Mouse (Mus musculus) limb, embryonic 14.5 days (tissue): ENCODE results near the gene Shroom3. TPM values are rescaled to one million over a fixed set of nuclear protein-coding genes. Genes with fewer than 3 reads are reported as not detected.

Source experiments
- ATAC-seq: fragments of 200-750 bp; cut with Nextera tagmentation; 2 replicates; pipeline ENCODE4 v1.8.0; 2017; ENCODE audit warnings: low read depth, moderate number of reproducible peaks, moderate TSS enrichment; ENCODE audit not compliant: low FRiP score
- DNase-seq: peaks from one replicate; pipeline ENCODE4 v3.0.0-alpha.2; 2015; ENCODE audit warnings: low spot score
- H3K27ac ChIP-seq: fragments of 300-500 bp; sonication (generic); replicated peaks from 2 replicates; pipeline ENCODE4 v1.5.1; 2014; ENCODE audit warnings: low read depth, mild to moderate bottlenecking, low read length, moderate library complexity, mixed read lengths
- H3K27me3 ChIP-seq: fragments of 300-500 bp; sonication (generic); 2 replicates; pipeline ENCODE4 v1.6.1; 2014; ENCODE audit warnings: low read length, mixed read lengths; ENCODE audit not compliant: control insufficient read depth, insufficient read depth
- H3K36me3 ChIP-seq: fragments of 300-500 bp; sonication (generic); 2 replicates; pipeline ENCODE4 v1.6.1; 2014; ENCODE audit warnings: mild to moderate bottlenecking, low read length, moderate library complexity, mixed read lengths; ENCODE audit not compliant: control insufficient read depth, insufficient read depth
- H3K4me1 ChIP-seq: fragments of 300-500 bp; sonication (generic); 2 replicates; pipeline ENCODE4 v1.6.1; 2014; ENCODE audit warnings: antibody characterized with exemption, low read length, mixed read lengths; ENCODE audit not compliant: control insufficient read depth, insufficient read depth
- H3K4me2 ChIP-seq: fragments of 300-500 bp; sonication (generic); replicated peaks from 2 replicates; pipeline ENCODE4 v1.6.1; 2014; ENCODE audit warnings: low read depth, mild to moderate bottlenecking, low read length, moderate library complexity; ENCODE audit not compliant: severe bottlenecking
- H3K4me3 ChIP-seq: fragments of 300-500 bp; sonication (generic); replicated peaks from 2 replicates; pipeline ENCODE4 v1.5.1; 2014; ENCODE audit warnings: low read length
- H3K9ac ChIP-seq: fragments of 300-500 bp; sonication (generic); 2 replicates; pipeline ENCODE4 v1.6.1; 2014; ENCODE audit warnings: mild to moderate bottlenecking, low read depth, low read length, moderate library complexity; ENCODE audit not compliant: severe bottlenecking
- H3K9me3 ChIP-seq: fragments of 300-500 bp; sonication (generic); 2 replicates; pipeline ENCODE4 v1.6.1; 2016; ENCODE audit warnings: low read length; ENCODE audit not compliant: control insufficient read depth
- POLR2A ChIP-seq: fragments of 200-500 bp; IDR thresholded peaks from 2 replicates; pipeline ENCODE4 v1.8.0; 2012; ENCODE audit warnings: inconsistent platforms, mild to moderate bottlenecking, moderate library complexity, borderline replicate concordance; ENCODE audit not compliant: insufficient read depth, insufficient read length; ENCODE audit errors: extremely low read depth
- WGBS: fragments of 180-500 bp; shearing (Covaris S2); extraction: QIAGEN DNeasy Blood & Tissue Kit; methylation state at CpG from one replicate; pipeline ENCODE4 v1.1.7; 2014; 5-methylcytosine and 5-hydroxymethylcytosine counted together
- polyA plus RNA-seq, 2 experiments: library from polyadenylated mRNA; depleted of rRNA in 1 of 2; stranded (reverse) in 1 of 2; unstranded in 1 of 2; fragments of >200 nt; fragmentation: Nextera tagmentation in 1 of 2; extraction: Ambion mirVana in 1 of 2; gene quantifications; 2 replicates each; pipeline versions ENCODE4 v1.2.1 to v1.2.3; 2012 to 2014

Gene Shroom3
- polyA plus RNA-seq, 2 experiments: 3.5 to 8.1 TPM

- no peak for TF ChIP-seq POLR2A
- no peaks in the 10 kb centered on the region for H3K9me3 ChIP-seq
- H3K4me2 ChIP-seq: no peak overlapping the region
- H3K4me3 ChIP-seq: no peak overlapping the region
- H3K36me3 ChIP-seq: peaks cover 19% of the 10 kb centered on the region
- H3K9ac ChIP-seq: no peak overlapping the region
- H3K4me1 ChIP-seq: peaks cover 20% of the 10 kb centered on the region
- DNase-seq (peak; percentile 23), ATAC-seq (no peak)
- WGBS: 78% methylated on average over 7 of the region's 7 CpGs
- no peaks in the 10 kb centered on the region for H3K27me3 ChIP-seq
- H3K27ac ChIP-seq: no peak overlapping the region
Measured at GRCm38 (mm10) chr5:92961770-92962231, 278.6 kb downstream of the Shroom3 start.

DNA sequence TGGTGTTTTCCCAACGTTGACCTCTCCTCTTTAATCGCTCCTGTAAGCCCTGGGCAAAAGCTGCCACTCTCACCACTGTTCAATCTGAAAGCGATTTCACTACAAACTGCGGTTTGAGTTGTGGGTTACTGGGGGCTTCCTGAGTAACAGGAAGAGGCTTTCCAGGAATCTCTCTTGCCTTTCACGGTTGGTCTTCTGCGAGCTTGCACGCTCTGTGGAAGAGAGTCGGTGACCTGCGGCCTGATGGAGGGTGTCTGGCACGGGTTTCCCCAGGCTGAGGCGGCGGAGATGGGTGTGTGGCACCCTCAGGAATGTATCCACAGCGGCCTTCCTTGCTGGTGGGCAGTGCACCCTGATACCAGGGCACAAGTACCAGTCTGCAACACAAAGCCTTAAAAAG is 281.5 kb downstream of the Shroom3 start:
- Histone ChIP-seq H3K9me3 (no peaks in the 10 kb centered on the region), H3K36me3 (peaks cover 19% of the 10 kb centered on the region), H3K9ac (no peak overlapping the region), H3K27me3 (no peaks in the 10 kb centered on the region), H3K4me1 (peaks cover 11% of the 10 kb centered on the region), H3K4me3 (no peak overlapping the region), H3K4me2 (no peak overlapping the region), H3K27ac (no peak overlapping the region)
- no peak for TF ChIP-seq POLR2A
- 86% methylated on average over 13 of the region's 13 CpGs for WGBS
- ATAC-seq: no peak
- DNase-seq: no peak

GRCm38 (mm10) chr5:92967143-92967542 is 283.9 kb downstream of the Shroom3 start:
- Histone ChIP-seq H3K4me3 (no peak overlapping the region), H3K4me1 (0 out of 2 replicates have a peak, but pooled peaks cover 2% of the 10 kb centered on the region), H3K4me2 (no peak overlapping the region), H3K9me3 (no peaks in the 10 kb centered on the region), H3K27ac (no peak overlapping the region), H3K27me3 (no peaks in the 10 kb centered on the region), H3K9ac (no peak overlapping the region), H3K36me3 (peaks cover 15% of the 10 kb centered on the region)
- TF ChIP-seq POLR2A: no peak
- ATAC-seq: no peak
- DNase-seq: no peak
- 76% methylated on average over 8 of the region's 9 CpGs for WGBS

GRCm38 (mm10) chr5:92967906-92968305 is 284.7 kb downstream of the Shroom3 start:
- ATAC-seq: no peak
- no peak for DNase-seq
- Histone ChIP-seq H3K4me1 (0 out of 2 replicates have a peak, but pooled peaks cover 2% of the 10 kb centered on the region), H3K27me3 (no peaks in the 10 kb centered on the region), H3K4me3 (no peak overlapping the region), H3K9ac (no peak overlapping the region), H3K4me2 (no peak overlapping the region), H3K9me3 (no peaks in the 10 kb centered on the region), H3K27ac (no peak overlapping the region), H3K36me3 (peaks cover 13% of the 10 kb centered on the region; the same call in 1 of the 2 replicates)
- WGBS: 82% methylated on average over 3 of the region's 3 CpGs
- no peak for TF ChIP-seq POLR2A

- H3K36me3 ChIP-seq: peaks cover 13% of the 10 kb centered on the region; the same call in 1 of the 2 replicates
- no peak for TF ChIP-seq POLR2A
- no peak overlapping the region for H3K4me3 ChIP-seq
- H3K4me1 ChIP-seq: 0 out of 2 replicates have a peak, but pooled peaks cover 2% of the 10 kb centered on the region
- H3K9ac ChIP-seq: no peak overlapping the region
- no peak overlapping the region for H3K4me2 ChIP-seq
- DNase-seq (no peak), ATAC-seq (no peak)
- 74% methylated on average over 8 of the region's 8 CpGs for WGBS
- no peaks in the 10 kb centered on the region for H3K9me3 ChIP-seq
- H3K27me3 ChIP-seq: no peaks in the 10 kb centered on the region
- no peak overlapping the region for H3K27ac ChIP-seq
Measured at GRCm38 (mm10) chr5:92969443-92969842, 286.2 kb downstream of the Shroom3 start.
